Mouse (Mus musculus) layer of hippocampus, postnatal 14 days (tissue): ENCODE measurements around the gene Wdr76. TPM values are rescaled to one million over a fixed set of nuclear protein-coding genes. Genes with fewer than 3 reads are reported as not detected.
A peak's percentile ranks its signal among the peaks of the same experiment; 100 is the strongest.
"Not testable (repeated sequence)": the region's sequence is repeated elsewhere in the genome, so short reads cannot be mapped to it uniquely, and the experiment has no call there.

Experiments
- DNase-seq, 2 experiments: peaks; one replicate each; pipeline ENCODE4 v3.0.0; 2021 to 2022; ENCODE audit warnings: low spot score in 2 of 2, mixed read lengths in 1 of 2
- total RNA-seq, 2 experiments: library from RNA; stranded (reverse); gene quantifications; 2 replicates each; pipeline ENCODE4 v1.2.3; 2021

The Wdr76 gene
- total RNA-seq, 2 experiments from 2014 or later, result 2.0 to 2.5 TPM

- no peak for DNase-seq
These were observed 11.6 kb downstream of the Wdr76 start for GRCm38 (mm10) chr2:121518106-121518505.

- not testable (repeated sequence) for DNase-seq
These were observed 12.2 kb downstream of the Wdr76 start for GRCm38 (mm10) chr2:121518711-121519110.

GRCm38 (mm10) chr2:121522006-121522405 lies 15.5 kb downstream of the Wdr76 start:
- no peak for DNase-seq

GRCm38 (mm10) chr2:121522830-121523229 lies 16.3 kb downstream of the Wdr76 start:
- not testable (repeated sequence) for DNase-seq

GRCm38 (mm10) chr2:121525056-121525455 lies 18.5 kb downstream of the Wdr76 start:
- no peak for DNase-seq

- no peak for DNase-seq
These were observed 38.3 kb downstream of the Wdr76 start for GRCm38 (mm10) chr2:121544829-121545228.

- DNase-seq, result no peak
These were observed 43.1 kb downstream of the Wdr76 start for GRCm38 (mm10) chr2:121549630-121550029.

- DNase-seq, result no peak
These were observed 44.7 kb downstream of the Wdr76 start for GRCm38 (mm10) chr2:121551271-121551670.

GRCm38 (mm10) chr2:121563117-121563516 lies 56.6 kb downstream of the Wdr76 start:
- DNase-seq, result no peak

- no peak for DNase-seq
These were observed 59.4 kb downstream of the Wdr76 start for GRCm38 (mm10) chr2:121565911-121566310.

- DNase-seq, result no peak
These were observed 63.5 kb downstream of the Wdr76 start for GRCm38 (mm10) chr2:121570049-121570448.

GRCm38 (mm10) chr2:121570999-121571655 lies 64.6 kb downstream of the Wdr76 start:
- DNase-seq, result peak in 1 of 2 experiments; percentile 23

- peak; percentile 84 to 94 for DNase-seq
These were observed 65.3 kb downstream of the Wdr76 start for GRCm38 (mm10) chr2:121571780-121572179.

GRCm38 (mm10) chr2:121574066-121574630 lies 67.6 kb downstream of the Wdr76 start:
- DNase-seq, result no peak

- DNase-seq, result no peak
These were observed 69.2 kb downstream of the Wdr76 start for GRCm38 (mm10) chr2:121575741-121576201.

GRCm38 (mm10) chr2:121582809-121583376 lies 76.4 kb downstream of the Wdr76 start:
- peak in 1 of 2 experiments; percentile 24 for DNase-seq

- peak in 1 of 2 experiments; percentile 19 for DNase-seq
These were observed 77.1 kb downstream of the Wdr76 start for GRCm38 (mm10) chr2:121583468-121584116.

GRCm38 (mm10) chr2:121584705-121585104 lies 78.2 kb downstream of the Wdr76 start:
- DNase-seq, result no peak

GRCm38 (mm10) chr2:121587523-121588308 lies 81.2 kb downstream of the Wdr76 start:
- no peak for DNase-seq

GRCm38 (mm10) chr2:121588309-121588694 lies 81.8 kb downstream of the Wdr76 start:
- peak in 1 of 2 experiments; percentile 31 for DNase-seq

GRCm38 (mm10) chr2:121594131-121594530 lies 87.6 kb downstream of the Wdr76 start:
- no peak for DNase-seq
